Mouse (Mus musculus) hindbrain, embryonic 14.5 days (tissue): ENCODE measurements around the gene Gpr87. TPM values are rescaled to one million over a fixed set of nuclear protein-coding genes. Genes with fewer than 3 reads are reported as not detected.

Source experiments
- ATAC-seq: fragments of 200-750 bp; cut with Nextera tagmentation; 2 replicates; pipeline ENCODE4 v1.8.0; 2017; ENCODE audit warnings: moderate number of reproducible peaks, mild to moderate bottlenecking, moderate TSS enrichment, moderate library complexity; ENCODE audit not compliant: low FRiP score
- DNase-seq: peaks from one replicate; pipeline ENCODE4 v3.0.0-alpha.2; 2015; ENCODE audit warnings: low spot score
- H3K27ac ChIP-seq: fragments of 300-500 bp; sonication (generic); 2 replicates; pipeline ENCODE4 v1.5.1; 2014; ENCODE audit warnings: mild to moderate bottlenecking, moderate library complexity
- H3K27me3 ChIP-seq: fragments of 300-500 bp; sonication (generic); 2 replicates; pipeline ENCODE4 v1.6.1; 2014; ENCODE audit warnings: mild to moderate bottlenecking, low read length, mixed read lengths; ENCODE audit not compliant: control insufficient read depth, insufficient read depth
- H3K36me3 ChIP-seq: fragments of 300-500 bp; sonication (generic); replicated peaks from 2 replicates; pipeline ENCODE4 v1.6.1; 2014; ENCODE audit not compliant: control insufficient read depth, insufficient read depth
- H3K4me1 ChIP-seq: fragments of 300-500 bp; sonication (generic); replicated peaks from 2 replicates; pipeline ENCODE4 v1.6.1; 2014; ENCODE audit warnings: antibody characterized with exemption, low read length, mixed read lengths; ENCODE audit not compliant: control insufficient read depth, insufficient read depth
- H3K4me2 ChIP-seq: fragments of 300-500 bp; sonication (generic); replicated peaks from 2 replicates; pipeline ENCODE4 v1.6.1; 2014; ENCODE audit warnings: mild to moderate bottlenecking, moderate library complexity
- H3K4me3 ChIP-seq: fragments of 300-500 bp; sonication (generic); replicated peaks from 2 replicates; pipeline ENCODE4 v1.5.1; 2014; ENCODE audit warnings: mild to moderate bottlenecking, low read length
- H3K9ac ChIP-seq: fragments of 300-500 bp; sonication (generic); 2 replicates; pipeline ENCODE4 v1.6.1; 2014
- H3K9me3 ChIP-seq: fragments of 300-500 bp; sonication (generic); 2 replicates; pipeline ENCODE4 v1.6.1; 2016; ENCODE audit warnings: low read length; ENCODE audit not compliant: control insufficient read depth
- WGBS: fragments of 180-500 bp; shearing (Covaris S2); extraction: QIAGEN DNeasy Blood & Tissue Kit; methylation state at CpG from one replicate; pipeline ENCODE4 v1.1.7; 2014; 5-methylcytosine and 5-hydroxymethylcytosine counted together
- polyA plus RNA-seq: library from polyadenylated mRNA; unstranded; fragments of >200 nt; fragmentation: Nextera tagmentation; extraction: Ambion mirVana; gene quantifications from 2 replicates; pipeline ENCODE4 v1.2.1, GENCODE M21; 2014

The Gpr87 gene
- 0.13 TPM in 1 of 2 replicates, not detected in the other for polyA plus RNA-seq

GRCm38 (mm10) chr3:59194938-59195337 lies at the start of gene Gpr87:
TSS of gene Gpr87 (minus strand) at chr3:59195104.
- DNase-seq (no peak), ATAC-seq (no peak)
- no peaks in the 10 kb centered on the region for H3K4me1 ChIP-seq
- H3K4me3 ChIP-seq, result no peak within 1 kb of the TSS
- H3K9ac ChIP-seq, result no peak within 1 kb of the TSS
- no peaks in the 10 kb centered on the region for H3K27me3 ChIP-seq
- H3K9me3 ChIP-seq, result no peaks in the 10 kb centered on the region
- H3K36me3 ChIP-seq, result no peaks in the 10 kb centered on the region
- H3K27ac ChIP-seq, result no peak within 1 kb of the TSS
- no peak within 1 kb of the TSS for H3K4me2 ChIP-seq
- WGBS, result 88% methylated on average over 7 of the region's 7 CpGs

GRCm38 (mm10) chr3:59243384-59243783 lies 48.5 kb upstream of the Gpr87 start:
- ATAC-seq, result no peak
- WGBS, result 81% methylated on average over 6 of the region's 6 CpGs
- Histone ChIP-seq H3K27ac (no peak overlapping the region), H3K4me2 (no peak overlapping the region), H3K9me3 (no peaks in the 10 kb centered on the region), H3K4me1 (no peaks in the 10 kb centered on the region), H3K27me3 (no peaks in the 10 kb centered on the region), H3K4me3 (no peak overlapping the region), H3K36me3 (0 out of 2 replicates have a peak, but pooled peaks cover 3% of the 10 kb centered on the region), H3K9ac (no peak overlapping the region)
- DNase-seq, result no peak

- WGBS, result 76% methylated on average over 5 of the region's 5 CpGs
- no peak overlapping the region for H3K4me2 ChIP-seq
- DNase-seq, result no peak
- no peaks in the 10 kb centered on the region for H3K4me1 ChIP-seq
- no peaks in the 10 kb centered on the region for H3K36me3 ChIP-seq
- no peak overlapping the region for H3K9ac ChIP-seq
- H3K9me3 ChIP-seq, result no peaks in the 10 kb centered on the region
- no peak for ATAC-seq
- no peak overlapping the region for H3K4me3 ChIP-seq
- no peaks in the 10 kb centered on the region for H3K27me3 ChIP-seq
- H3K27ac ChIP-seq, result no peak overlapping the region
These were observed 40.0 kb upstream of the Gpr87 start for GRCm38 (mm10) chr3:59234878-59235277.

- WGBS, result 77% methylated on average over 3 of the region's 3 CpGs
These were observed 36.0 kb upstream of the Gpr87 start for GRCm38 (mm10) chr3:59230912-59231311.

GRCm38 (mm10) chr3:59228730-59229551 lies 34.0 kb upstream of the Gpr87 start:
- Histone ChIP-seq H3K9me3 (no peaks in the 10 kb centered on the region), H3K4me3 (no peak overlapping the region), H3K27ac (no peak overlapping the region; the same call in 1 of the 2 replicates), H3K36me3 (no peaks in the 10 kb centered on the region), H3K27me3 (no peaks in the 10 kb centered on the region), H3K4me2 (no peak overlapping the region), H3K4me1 (no peaks in the 10 kb centered on the region), H3K9ac (no peak overlapping the region)
- no peak for DNase-seq
- WGBS, result 43% methylated on average over 10 of the region's 10 CpGs
- no peak for ATAC-seq

More at GRCm38 (mm10) chr3:59230912-59231311, 36.0 kb upstream of the Gpr87 start:
- Histone ChIP-seq H3K27me3 (no peaks in the 10 kb centered on the region), H3K4me3 (no peak overlapping the region), H3K4me2 (no peak overlapping the region), H3K9ac (no peak overlapping the region), H3K36me3 (no peaks in the 10 kb centered on the region), H3K9me3 (no peaks in the 10 kb centered on the region), H3K27ac (no peak overlapping the region), H3K4me1 (no peaks in the 10 kb centered on the region)
- ATAC-seq, result no peak
- DNase-seq, result no peak

GRCm38 (mm10) chr3:59227696-59228095 lies 32.8 kb upstream of the Gpr87 start:
- Histone ChIP-seq H3K4me1 (no peaks in the 10 kb centered on the region), H3K36me3 (no peaks in the 10 kb centered on the region), H3K9ac (no peak overlapping the region), H3K27ac (no peak overlapping the region), H3K4me2 (no peak overlapping the region), H3K4me3 (no peak overlapping the region), H3K27me3 (no peaks in the 10 kb centered on the region), H3K9me3 (no peaks in the 10 kb centered on the region)
- no peak for DNase-seq
- no peak for ATAC-seq
- 92% methylated on average over 9 of the region's 9 CpGs for WGBS

GRCm38 (mm10) chr3:59225411-59225810 lies 30.5 kb upstream of the Gpr87 start:
- Histone ChIP-seq H3K4me2 (no peak overlapping the region), H3K27ac (no peak overlapping the region), H3K4me3 (no peak overlapping the region), H3K9me3 (no peaks in the 10 kb centered on the region), H3K27me3 (no peaks in the 10 kb centered on the region), H3K36me3 (no peaks in the 10 kb centered on the region), H3K9ac (no peak overlapping the region), H3K4me1 (no peaks in the 10 kb centered on the region)
- DNase-seq (no peak), ATAC-seq (no peak)

GRCm38 (mm10) chr3:59222303-59222702 lies 27.4 kb upstream of the Gpr87 start:
- Histone ChIP-seq H3K9me3 (no peaks in the 10 kb centered on the region), H3K4me2 (no peak overlapping the region), H3K36me3 (no peaks in the 10 kb centered on the region), H3K4me3 (no peak overlapping the region), H3K27ac (no peak overlapping the region), H3K4me1 (no peaks in the 10 kb centered on the region), H3K9ac (no peak overlapping the region), H3K27me3 (no peaks in the 10 kb centered on the region)
- 84% methylated on average over 2 of the region's 2 CpGs for WGBS
- no peak for ATAC-seq
- DNase-seq, result no peak

- no peaks in the 10 kb centered on the region for H3K27me3 ChIP-seq
- no peak overlapping the region for H3K4me2 ChIP-seq
- no peak overlapping the region for H3K9ac ChIP-seq
- no peak overlapping the region for H3K4me3 ChIP-seq
- 92% methylated on average over 2 of the region's 2 CpGs for WGBS
- H3K36me3 ChIP-seq, result no peaks in the 10 kb centered on the region
- H3K27ac ChIP-seq, result no peak overlapping the region
- ATAC-seq, result no peak
- no peaks in the 10 kb centered on the region for H3K9me3 ChIP-seq
- H3K4me1 ChIP-seq, result no peaks in the 10 kb centered on the region
- DNase-seq, result no peak
These were observed 24.4 kb upstream of the Gpr87 start for GRCm38 (mm10) chr3:59219326-59219725.
